7 mouse cellular contexts compared by ENCODE assay signal in the genomic region with DNA sequence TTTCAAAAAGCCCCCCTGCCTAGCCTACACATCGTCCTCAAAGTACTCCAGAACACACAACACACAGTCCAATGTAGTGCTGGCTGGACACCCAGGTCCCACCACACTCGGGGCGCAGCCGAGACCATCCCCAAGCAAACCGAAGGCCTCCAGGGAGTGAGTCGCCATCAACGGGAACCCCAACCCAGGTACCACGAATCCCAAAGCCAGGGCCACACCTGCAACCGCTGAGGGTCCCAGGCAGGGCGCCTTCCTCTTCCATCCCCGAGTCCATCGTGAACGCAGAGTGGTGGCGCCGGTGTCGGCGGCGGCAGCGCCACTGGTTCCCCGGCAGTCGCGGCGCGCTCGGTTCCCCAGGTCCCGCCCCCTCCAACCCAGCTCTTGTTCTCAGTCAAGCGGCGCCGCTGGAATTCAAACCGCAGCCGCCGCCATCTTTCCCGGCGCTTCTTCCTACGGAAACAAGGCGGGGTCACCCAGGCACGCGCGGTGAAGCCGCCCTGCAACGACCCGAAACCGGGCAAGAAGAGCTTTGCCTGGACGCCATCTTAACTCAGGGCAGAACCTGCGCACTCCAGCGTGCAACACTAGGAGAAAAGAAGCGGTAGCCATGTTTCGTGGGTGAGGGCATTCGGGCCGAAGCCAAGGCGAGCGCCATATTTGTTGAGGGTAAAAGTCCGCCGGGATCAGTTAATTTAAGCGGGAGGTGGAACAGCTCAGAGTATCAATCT. TPM values are rescaled to one million over a fixed set of nuclear protein-coding genes. Genes with fewer than 3 reads are reported as not detected.
DNase-seq lines count a peak whose midpoint lies in the region; ATAC-seq lines count a peak whose summit lies in the region.

A gene (minus strand): TSS at position 450 of the 728 bp plus-strand sequence.

- intact Hi-C loops in gastrocnemius, postnatal 36 days (cut with DNase I): loop anchor here (5.0 kb wide), 1 partner anchor 122 kb away; a partner anchor contains a TSS
- intact Hi-C loops in left cerebral cortex, postnatal 25 days (cut with DNase I): loop anchor here (5.0 kb wide), 1 partner anchor 127 kb away; no protein-coding TSS in a partner anchor

- peak; percentile 98 for DNase-seq in adrenal gland, adult 2 months
- DNase-seq in embryo, embryonic 11.5 days (ENCODE audit: low read depth, low spot score): peak; percentile 94
- DNase-seq in gastrocnemius, postnatal 36 days: peak; percentile 91 to 95
- DNase-seq in left cerebral cortex, postnatal 25 days (ENCODE audit: low spot score in 2 of 2): peak; percentile 96 to 99
- peak; percentile 97 for DNase-seq in midbrain, embryonic 10.5 days (ENCODE audit: low spot score)
- DNase-seq in right cerebral cortex, postnatal 4 days: peak; percentile 93

- H3K27ac ChIP-seq in intestine, embryonic 15.5 days: peak within 1 kb of the TSS; percentile 45
- H3K27ac ChIP-seq in midbrain, embryonic 10.5 days (replicated peaks): peak within 1 kb of the TSS; percentile 94

- H3K9me3 ChIP-seq in intestine, embryonic 15.5 days: no peaks in the 10 kb centered on the region
- H3K9me3 ChIP-seq in midbrain, embryonic 10.5 days (replicated peaks): no peaks in the 10 kb centered on the region

- H3K4me2 ChIP-seq in intestine, embryonic 15.5 days (replicated peaks): peak within 1 kb of the TSS; percentile 72

- ATAC-seq in intestine, embryonic 15.5 days: peak; percentile 99

- WGBS in intestine, embryonic 15.5 days: under 1% methylated on average over 55 of the region's 55 CpGs
- under 1% methylated on average over 55 of the region's 55 CpGs for WGBS in midbrain, embryonic 10.5 days

- peak within 1 kb of the TSS; percentile 67 for H3K9ac ChIP-seq in intestine, embryonic 15.5 days

- no peaks in the 10 kb centered on the region for H3K36me3 ChIP-seq in intestine, embryonic 15.5 days
- H3K36me3 ChIP-seq in midbrain, embryonic 10.5 days: peaks cover 3% of the 10 kb centered on the region

- peaks cover 9% of the 10 kb centered on the region; the same call in 1 of the 2 replicates for H3K4me1 ChIP-seq in intestine, embryonic 15.5 days (replicated peaks)
- H3K4me1 ChIP-seq in midbrain, embryonic 10.5 days: peaks cover 41% of the 10 kb centered on the region

- peak within 1 kb of the TSS; percentile 67 for H3K4me3 ChIP-seq in intestine, embryonic 15.5 days (replicated peaks)
- peak within 1 kb of the TSS; percentile 82 for H3K4me3 ChIP-seq in midbrain, embryonic 10.5 days

- H3K27me3 ChIP-seq in intestine, embryonic 15.5 days (replicated peaks): no peaks in the 10 kb centered on the region
- H3K27me3 ChIP-seq in midbrain, embryonic 10.5 days (ENCODE audit: low read depth, poor library complexity, severe bottlenecking): no peaks in the 10 kb centered on the region

RNA-seq across cellular contexts. Expression of the gene that starts here (rescaled TPM):
- 10 to 100 TPM; 20.6 to 22.3 TPM for total RNA-seq in adrenal gland, adult 2 months (2021)
- polyA plus RNA-seq in adrenal gland, adult 2 months (2012; rRNA removed): 4.5 and 4.8 TPM in 2 replicates
- 1 to 10 TPM; 5.5 to 6.7 TPM for total RNA-seq in gastrocnemius, postnatal 36 days (2021)
- 10.9 and 13.9 TPM in 2 replicates for polyA plus RNA-seq in intestine, embryonic 15.5 days (2015; fragmentation: Nextera tagmentation; extraction: Ambion mirVana)
- 1 to 10 TPM; 7.0 to 8.9 TPM for total RNA-seq in left cerebral cortex, postnatal 25 days (2021)
- 21.7 and 24.7 TPM in 2 replicates for polyA plus RNA-seq in midbrain, embryonic 10.5 days (2016; fragmentation: Nextera tagmentation; extraction: Ambion mirVana)

Comparison
In these comparisons a context has a peak if more than half of its experiments do, and no peak if none do; other contexts are left out.
1. Peak in every context shown above with its lines: DNase-seq, ATAC-seq, H3K4me3 ChIP-seq and H3K27ac ChIP-seq.